Mouse (Mus musculus) CH12.LX (cell line): ENCODE measurements around the gene Fbxl20.

Source experiments
- BHLHE40 ChIP-seq: IDR thresholded peaks from 2 replicates; pipeline ENCODE4 v1.6.1; 2011; ENCODE audit warnings: mild to moderate bottlenecking, low read depth, low read length, improper control_type of control experiment
- CHD2 ChIP-seq: IDR thresholded peaks from 2 replicates; pipeline ENCODE4 v1.6.1; 2011; ENCODE audit warnings: low read length, improper control_type of control experiment
- CTCF ChIP-seq, 2 experiments: IDR thresholded peaks in 1 of 2; conservative IDR thresholded peaks in 1 of 2; 2 replicates each; pipeline ENCODE4 v1.5.1; 2011 to 2012; ENCODE audit warnings: low read depth in 2 of 2, low read length in 2 of 2, improper control_type of control experiment in 1 of 2, inconsistent platforms in 1 of 2, mild to moderate bottlenecking in 1 of 2, moderate library complexity in 1 of 2
- E2F4 ChIP-seq: IDR thresholded peaks from 2 replicates; pipeline ENCODE4 v1.6.1; 2011; ENCODE audit warnings: low read depth, low read length, improper control_type of control experiment; ENCODE audit not compliant: insufficient replicate concordance
- EP300 ChIP-seq: IDR thresholded peaks from 2 replicates; pipeline ENCODE4 v1.6.1; 2011; ENCODE audit warnings: low read length, improper control_type of control experiment
- POLR2A ChIP-seq: IDR thresholded peaks from 2 replicates; pipeline ENCODE4 v1.6.1; 2011; ENCODE audit warnings: low read depth, mild to moderate bottlenecking, improper control_type of control experiment, low read length
- POLR2AphosphoS2 ChIP-seq: IDR thresholded peaks from 2 replicates; pipeline ENCODE4 v1.6.1; 2011; ENCODE audit warnings: low read depth, low read length, improper control_type of control experiment
- SIN3A ChIP-seq: IDR thresholded peaks from 2 replicates; pipeline ENCODE4 v1.6.1; 2012; ENCODE audit warnings: low read length, improper control_type of control experiment, inconsistent platforms
- SMC3 ChIP-seq: IDR thresholded peaks from 2 replicates; pipeline ENCODE4 v1.6.1; 2011; ENCODE audit warnings: low read depth, low read length, improper control_type of control experiment
- TBP ChIP-seq: conservative IDR thresholded peaks from 2 replicates; pipeline ENCODE4 v1.6.1; 2011; ENCODE audit warnings: low read depth, low read length, improper control_type of control experiment
- UBTF ChIP-seq: IDR thresholded peaks from 2 replicates; pipeline ENCODE4 v1.6.1; 2012; ENCODE audit warnings: low read depth, mild to moderate bottlenecking, inconsistent platforms, low read length, improper control_type of control experiment, moderate library complexity
- USF1 ChIP-seq: IDR thresholded peaks from 2 replicates; pipeline ENCODE4 v1.6.1; 2014; ENCODE audit warnings: low read depth, mild to moderate bottlenecking, inconsistent platforms, low read length, improper control_type of control experiment
- USF2 ChIP-seq: conservative IDR thresholded peaks from 2 replicates; pipeline ENCODE4 v1.6.1; 2011; ENCODE audit warnings: low read depth, low read length, improper control_type of control experiment
- ZMIZ1 ChIP-seq: IDR thresholded peaks from 2 replicates; pipeline ENCODE4 v1.6.1; 2012; ENCODE audit warnings: low read depth, mild to moderate bottlenecking, inconsistent platforms, low read length, improper control_type of control experiment

GRCm38 (mm10) chr11:98066201-98066600 lies 84.0 kb downstream of the Fbxl20 start:
- TF ChIP-seq E2F4 (no peak), BHLHE40 (no peak), CTCF (conservative IDR thresholded peaks at IDR 0.05 in 1 of 2, IDR thresholded peaks at IDR 0.05 in 1 of 2; ENCODE audit: low read depth in 2 of 2, low read length in 2 of 2) (no peak), USF2 (no peak), EP300 (no peak), ZMIZ1 (no peak), UBTF (no peak), POLR2A (no peak), CHD2 (no peak), SMC3 (no peak), POLR2AphosphoS2 (no peak), SIN3A (no peak), USF1 (no peak), TBP (no peak)
